Mouse (Mus musculus): ENCODE data around the gene Plin5. TPM values are rescaled to one million over a fixed set of nuclear protein-coding genes. Genes with fewer than 3 reads are reported as not detected.

Gene Plin5
- polyA plus RNA-seq, 1 experiment from 2014 or later: 1.9 TPM

Other genes with a start within 250 kb of the Plin5 start
- 9.1 and 11.6 TPM in 2 replicates for gene Zfp119a, start 238.7 kb downstream of the Plin5 start, polyA plus RNA-seq (2015; fragmentation: Nextera tagmentation; extraction: Ambion mirVana)
- gene Zfp959, start 225.5 kb downstream of the Plin5 start, polyA plus RNA-seq (2015; fragmentation: Nextera tagmentation; extraction: Ambion mirVana): 16.0 and 16.8 TPM in 2 replicates
- 5.5 and 5.7 TPM in 2 replicates for gene Zfp119b, start 168.1 kb downstream of the Plin5 start, polyA plus RNA-seq (2015; fragmentation: Nextera tagmentation; extraction: Ambion mirVana)
- 1.8 and 2.4 TPM in 2 replicates for gene Ebi3, start 165.0 kb downstream of the Plin5 start, polyA plus RNA-seq (2015; fragmentation: Nextera tagmentation; extraction: Ambion mirVana)
- gene Yju2, start 158.5 kb downstream of the Plin5 start, polyA plus RNA-seq (2015; fragmentation: Nextera tagmentation; extraction: Ambion mirVana): 27.4 and 27.5 TPM in 2 replicates
- gene Shd, start 147.1 kb downstream of the Plin5 start, polyA plus RNA-seq (2015; fragmentation: Nextera tagmentation; extraction: Ambion mirVana): 28.8 and 30.1 TPM in 2 replicates
- 19.7 and 21.7 TPM in 2 replicates for gene Fsd1, start 131.1 kb downstream of the Plin5 start, polyA plus RNA-seq (2015; fragmentation: Nextera tagmentation; extraction: Ambion mirVana)
- gene Stap2, start 112.0 kb downstream of the Plin5 start, polyA plus RNA-seq (2015; fragmentation: Nextera tagmentation; extraction: Ambion mirVana): 14.5 and 15.5 TPM in 2 replicates
- gene Mpnd, start 111.9 kb downstream of the Plin5 start, polyA plus RNA-seq (2015; fragmentation: Nextera tagmentation; extraction: Ambion mirVana): 97.4 and 103 TPM in 2 replicates
- gene Sh3gl1, start 81.0 kb downstream of the Plin5 start, polyA plus RNA-seq (2015; fragmentation: Nextera tagmentation; extraction: Ambion mirVana): 168 and 175 TPM in 2 replicates
- gene Chaf1a, start 77.2 kb downstream of the Plin5 start, polyA plus RNA-seq (2015; fragmentation: Nextera tagmentation; extraction: Ambion mirVana): 26.9 and 30.8 TPM in 2 replicates
- 42.2 and 45.6 TPM in 2 replicates for gene Ubxn6, start 42.6 kb downstream of the Plin5 start, polyA plus RNA-seq (2015; fragmentation: Nextera tagmentation; extraction: Ambion mirVana)
- 123 and 141 TPM in 2 replicates for gene Hdgfl2, start 38.0 kb downstream of the Plin5 start, polyA plus RNA-seq (2015; fragmentation: Nextera tagmentation; extraction: Ambion mirVana)
- gene Plin4, start 7.8 kb downstream of the Plin5 start, polyA plus RNA-seq (2015; fragmentation: Nextera tagmentation; extraction: Ambion mirVana): 0.08 and 0.12 TPM in 2 replicates
- gene Lrg1, start 4.4 kb upstream of the Plin5 start, polyA plus RNA-seq (2015; fragmentation: Nextera tagmentation; extraction: Ambion mirVana): 0.39 and 0.53 TPM in 2 replicates
- gene Sema6b, start 22.7 kb upstream of the Plin5 start, polyA plus RNA-seq (2015; fragmentation: Nextera tagmentation; extraction: Ambion mirVana): 1.5 TPM in 2 replicates
- 11.6 and 11.9 TPM in 2 replicates for gene Tnfaip8l1, start 44.9 kb upstream of the Plin5 start, polyA plus RNA-seq (2015; fragmentation: Nextera tagmentation; extraction: Ambion mirVana)
- gene Mydgf, start 66.3 kb upstream of the Plin5 start, polyA plus RNA-seq (2015; fragmentation: Nextera tagmentation; extraction: Ambion mirVana): 90.7 and 96.4 TPM in 2 replicates
- gene Dpp9, start 101.3 kb upstream of the Plin5 start, polyA plus RNA-seq (2015; fragmentation: Nextera tagmentation; extraction: Ambion mirVana): 38.9 and 43.8 TPM in 2 replicates
- 13.1 TPM in 2 replicates for gene Fem1a, start 139.2 kb upstream of the Plin5 start, polyA plus RNA-seq (2015; fragmentation: Nextera tagmentation; extraction: Ambion mirVana)
- gene Ticam1, start 159.2 kb upstream of the Plin5 start, polyA plus RNA-seq (2015; fragmentation: Nextera tagmentation; extraction: Ambion mirVana): 6.0 and 6.2 TPM in 2 replicates
- gene Plin3, start 175.3 kb upstream of the Plin5 start, polyA plus RNA-seq (2015; fragmentation: Nextera tagmentation; extraction: Ambion mirVana): 68.9 and 77.4 TPM in 2 replicates
- gene Arrdc5, start 182.7 kb upstream of the Plin5 start, polyA plus RNA-seq (2015; fragmentation: Nextera tagmentation; extraction: Ambion mirVana): 0.31 TPM in 1 of 2 replicates, not detected in the other
- 162 and 175 TPM in 2 replicates for gene Uhrf1, start 185.7 kb upstream of the Plin5 start, polyA plus RNA-seq (2015; fragmentation: Nextera tagmentation; extraction: Ambion mirVana)
- 32.3 and 34.3 TPM in 2 replicates for gene Kdm4b, start 208.5 kb upstream of the Plin5 start, polyA plus RNA-seq (2015; fragmentation: Nextera tagmentation; extraction: Ambion mirVana)